In the genomic region with DNA sequence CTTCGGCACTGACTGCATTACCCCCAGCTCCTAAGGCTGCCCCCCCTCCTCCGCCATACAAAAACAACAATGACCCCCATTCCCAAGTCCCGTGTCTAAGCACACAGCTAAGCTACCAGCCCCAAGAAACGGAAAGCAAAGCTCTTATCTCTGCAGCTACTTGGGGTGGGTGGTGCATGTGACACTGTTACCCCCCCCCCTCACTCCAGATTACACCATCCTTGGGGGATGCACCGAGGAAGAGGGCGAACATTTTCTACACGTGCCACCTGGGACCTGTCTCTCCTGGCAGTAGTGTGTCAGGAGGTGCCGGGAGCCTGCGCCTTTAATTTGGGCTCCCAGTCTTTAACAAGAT, we compare ENCODE assay signal across 8 mouse cellular contexts. TPM values are rescaled to one million over a fixed set of nuclear protein-coding genes. Genes with fewer than 3 reads are reported as not detected.
DNase-seq lines count a peak whose midpoint lies in the region; ATAC-seq and TF ChIP-seq lines count a peak whose summit lies in the region.
"Had no signal": no experiment of that assay in that cellular context is flagged by ENCODE, and none has a peak within 500 bp of the region (broad histone marks: within the 10 kb centered on the region; RNA-seq: fewer than 3 reads in every experiment).

No protein-coding gene starts in this region.

- no peak overlapping the region for H3K27ac ChIP-seq in liver, embryonic 11.5 days (ENCODE audit: low read depth, low read length)
- H3K27ac ChIP-seq in forebrain, embryonic 11.5 days (ENCODE audit: low read depth, low read length), result peak overlapping the region; percentile 72
- peak overlapping the region; percentile 3; the same call in 1 of the 2 replicates for H3K27ac ChIP-seq in limb, embryonic 10.5 days
- H3K27ac ChIP-seq in olfactory bulb, adult 2 months (ENCODE audit: insufficient read depth, low read depth, low read length), result peak overlapping the region; percentile 93; the same call in 1 of the 2 replicates
- H3K27ac ChIP-seq: macrophage had no signal

- H3K36me3 ChIP-seq in liver, embryonic 11.5 days (ENCODE audit: control insufficient read depth, insufficient read depth, low read length), result no peaks in the 10 kb centered on the region
- H3K36me3 ChIP-seq in forebrain, embryonic 11.5 days (ENCODE audit: control insufficient read depth, insufficient read depth, low read length), result no peaks in the 10 kb centered on the region
- no peaks in the 10 kb centered on the region for H3K36me3 ChIP-seq in limb, embryonic 10.5 days

- H3K27me3 ChIP-seq in liver, embryonic 11.5 days (replicated peaks; ENCODE audit: control insufficient read depth, insufficient read depth, low read length), result peaks cover 12% of the 10 kb centered on the region; the same call in 1 of the 2 replicates
- no peaks in the 10 kb centered on the region; the same call in none of the 2 replicates for H3K27me3 ChIP-seq in forebrain, embryonic 11.5 days (ENCODE audit: control insufficient read depth, insufficient read depth, low read length)
- H3K27me3 ChIP-seq in limb, embryonic 10.5 days (ENCODE audit: low read depth, poor library complexity, severe bottlenecking), result peaks cover 47% of the 10 kb centered on the region

- DNase-seq in liver, embryonic 11.5 days (ENCODE audit: low spot score), result no peak
- no peak for DNase-seq in liver
- DNase-seq in forebrain, embryonic 11.5 days (ENCODE audit: low spot score), result no peak
- no peak for DNase-seq in limb, embryonic 10.5 days (ENCODE audit: low spot score)
- DNase-seq in left cerebral cortex, adult 9 months (ENCODE audit: low spot score in 2 of 2), result no peak
- DNase-seq in urinary bladder, postnatal 10 days (ENCODE audit: low spot score), result no peak

- TF ChIP-seq POLR2A in olfactory bulb, adult 2 months (IDR thresholded peaks at IDR 0.05; ENCODE audit: insufficient read depth, low read depth, low read length), result no peak

- peak overlapping the region; percentile 94; the same call in 1 of the 2 replicates for H3K4me3 ChIP-seq in liver, embryonic 11.5 days (ENCODE audit: low read depth, low read length)
- H3K4me3 ChIP-seq in forebrain, embryonic 11.5 days (ENCODE audit: low read depth, low read length), result peak overlapping the region; percentile 93
- H3K4me3 ChIP-seq in limb, embryonic 10.5 days, result peak overlapping the region; percentile 94; the same call in 1 of the 2 replicates
- peak overlapping the region; percentile 86 for H3K4me3 ChIP-seq in olfactory bulb, adult 2 months (ENCODE audit: insufficient read depth, low read depth, low read length)

- no peak for TF ChIP-seq CTCF in olfactory bulb, adult 2 months (IDR thresholded peaks at IDR 0.05; ENCODE audit: insufficient read depth, low read depth, low read length)

- H3K4me1 ChIP-seq in liver, embryonic 11.5 days (replicated peaks; ENCODE audit: control insufficient read depth, insufficient read depth, low read length), result peaks cover 42% of the 10 kb centered on the region
- H3K4me1 ChIP-seq in forebrain, embryonic 11.5 days (replicated peaks; ENCODE audit: control insufficient read depth, insufficient read depth, low read length), result peaks cover 40% of the 10 kb centered on the region
- peaks cover 71% of the 10 kb centered on the region for H3K4me1 ChIP-seq in limb, embryonic 10.5 days
- H3K4me1 ChIP-seq in olfactory bulb, adult 2 months (ENCODE audit: control insufficient read depth, insufficient read depth, low read length), result peaks cover 43% of the 10 kb centered on the region

- H3K9me3 ChIP-seq in liver, embryonic 11.5 days (ENCODE audit: control insufficient read depth, low read length), result no peaks in the 10 kb centered on the region
- no peaks in the 10 kb centered on the region for H3K9me3 ChIP-seq in forebrain, embryonic 11.5 days (ENCODE audit: control insufficient read depth, low read length)
- no peaks in the 10 kb centered on the region for H3K9me3 ChIP-seq in limb, embryonic 10.5 days (replicated peaks)

- H3K9ac ChIP-seq in liver, embryonic 11.5 days (ENCODE audit: low read depth, low read length), result no peak overlapping the region
- H3K9ac ChIP-seq in forebrain, embryonic 11.5 days (ENCODE audit: low read length), result peak overlapping the region; percentile 80

- peak overlapping the region; percentile 95 for H3K4me2 ChIP-seq in liver, embryonic 11.5 days
- peak overlapping the region; percentile 84 for H3K4me2 ChIP-seq in forebrain, embryonic 11.5 days (ENCODE audit: low read depth, low read length, severe bottlenecking)

- ATAC-seq in liver, embryonic 11.5 days (replicated peaks; ENCODE audit: low FRiP score), result no peak
- ATAC-seq in forebrain, embryonic 11.5 days (replicated peaks; ENCODE audit: low FRiP score), result peak; percentile 16; the same call in 1 of the 2 replicates

- WGBS in liver, embryonic 11.5 days, result 32% methylated on average over 9 of the region's 9 CpGs
- WGBS in forebrain, embryonic 11.5 days, result 20% methylated on average over 9 of the region's 9 CpGs
- 53% methylated on average over 9 of the region's 9 CpGs for WGBS in limb, embryonic 10.5 days
- WGBS in olfactory bulb, adult 2 months, result 8% methylated on average over 9 of the region's 9 CpGs

RNA-seq across cellular contexts. Expression of a gene that starts 1.8 kb away (rescaled TPM):
- 23.8 and 26.0 TPM in 2 replicates for polyA plus RNA-seq in liver, embryonic 11.5 days (2014; fragmentation: Nextera tagmentation; extraction: Ambion mirVana)
- polyA plus RNA-seq in forebrain, embryonic 11.5 days (2014; fragmentation: Nextera tagmentation; extraction: Ambion mirVana), result 35.0 and 36.8 TPM in 2 replicates
- 36.4 and 50.2 TPM in 2 replicates for polyA plus RNA-seq in limb, embryonic 10.5 days (2016; fragmentation: Nextera tagmentation; extraction: Ambion mirVana)
- polyA plus RNA-seq in olfactory bulb, adult 2 months (2012; ENCODE audit: insufficient read depth, insufficient read length, low replicate concordance, missing spikeins), result 223 TPM in 1 of 2 replicates, not detected in the other

RNA-seq across cellular contexts. Expression of a gene that starts 20.5 kb away (rescaled TPM):
- 28.2 and 29.4 TPM in 2 replicates for polyA plus RNA-seq in liver, embryonic 11.5 days (2014; fragmentation: Nextera tagmentation; extraction: Ambion mirVana)
- polyA plus RNA-seq in forebrain, embryonic 11.5 days (2014; fragmentation: Nextera tagmentation; extraction: Ambion mirVana), result 23.5 and 26.6 TPM in 2 replicates
- polyA plus RNA-seq in limb, embryonic 10.5 days (2016; fragmentation: Nextera tagmentation; extraction: Ambion mirVana), result 33.4 and 35.7 TPM in 2 replicates
- not detected in 2 replicates for polyA plus RNA-seq in olfactory bulb, adult 2 months (2012; ENCODE audit: insufficient read depth, insufficient read length, low replicate concordance, missing spikeins)

RNA-seq across cellular contexts. Expression of a gene that starts 38.7 kb away (rescaled TPM):
- polyA plus RNA-seq in liver, embryonic 11.5 days (2014; fragmentation: Nextera tagmentation; extraction: Ambion mirVana), result 38.8 and 39.5 TPM in 2 replicates
- polyA plus RNA-seq in forebrain, embryonic 11.5 days (2014; fragmentation: Nextera tagmentation; extraction: Ambion mirVana), result 30.6 and 32.2 TPM in 2 replicates
- polyA plus RNA-seq in limb, embryonic 10.5 days (2016; fragmentation: Nextera tagmentation; extraction: Ambion mirVana), result 41.4 and 41.6 TPM in 2 replicates
- polyA plus RNA-seq in olfactory bulb, adult 2 months (2012; ENCODE audit: insufficient read depth, insufficient read length, low replicate concordance, missing spikeins), result not detected in 2 replicates

RNA-seq across cellular contexts. Expression of a gene that starts 40.4 kb away (rescaled TPM):
- polyA plus RNA-seq in liver, embryonic 11.5 days (2014; fragmentation: Nextera tagmentation; extraction: Ambion mirVana), result 0.05 and 0.12 TPM in 2 replicates
- polyA plus RNA-seq in forebrain, embryonic 11.5 days (2014; fragmentation: Nextera tagmentation; extraction: Ambion mirVana), result not detected in 2 replicates
- 0.06 and 0.08 TPM in 2 replicates for polyA plus RNA-seq in limb, embryonic 10.5 days (2016; fragmentation: Nextera tagmentation; extraction: Ambion mirVana)
- polyA plus RNA-seq in olfactory bulb, adult 2 months (2012; ENCODE audit: insufficient read depth, insufficient read length, low replicate concordance, missing spikeins), result not detected in 2 replicates
- polyA plus RNA-seq: macrophage had no signal

RNA-seq across cellular contexts. Expression of a gene that starts 43.1 kb away (rescaled TPM):
- polyA plus RNA-seq in liver, embryonic 11.5 days (2014; fragmentation: Nextera tagmentation; extraction: Ambion mirVana), result 80.1 and 83.2 TPM in 2 replicates
- 73.2 and 78.7 TPM in 2 replicates for polyA plus RNA-seq in forebrain, embryonic 11.5 days (2014; fragmentation: Nextera tagmentation; extraction: Ambion mirVana)
- 125 and 146 TPM in 2 replicates for polyA plus RNA-seq in limb, embryonic 10.5 days (2016; fragmentation: Nextera tagmentation; extraction: Ambion mirVana)
- polyA plus RNA-seq in olfactory bulb, adult 2 months (2012; ENCODE audit: insufficient read depth, insufficient read length, low replicate concordance, missing spikeins), result not detected in 2 replicates

Comparison
In these comparisons a context has a peak if more than half of its experiments do, and no peak if none do; other contexts are left out.
1. RNA of a gene that starts 20.5 kb away (polyA plus RNA-seq): 33.4 to 35.7 TPM in limb, embryonic 10.5 days, 28.2 to 29.4 TPM in liver, embryonic 11.5 days and 23.5 to 26.6 TPM in forebrain, embryonic 11.5 days; not detected in olfactory bulb, adult 2 months; every median in the first group is over 10 times any median in the second.
2. RNA of a gene that starts 38.7 kb away (polyA plus RNA-seq): 41.4 to 41.6 TPM in limb, embryonic 10.5 days, 38.8 to 39.5 TPM in liver, embryonic 11.5 days and 30.6 to 32.2 TPM in forebrain, embryonic 11.5 days; not detected in olfactory bulb, adult 2 months; every median in the first group is over 10 times any median in the second.
3. Peak in every context shown above with its lines, with median percentiles within 50 percentile points of each other: H3K4me3 ChIP-seq.